Mouse (Mus musculus) C2C12 (cell line): ENCODE results near the gene Hectd4.
"Not testable (repeated sequence)": the region's sequence is repeated elsewhere in the genome, so short reads cannot be mapped to it uniquely, and the experiment has no call there.

Experiments used
- CTCF ChIP-seq: IDR thresholded peaks from one replicate; pipeline ENCODE4 v1.5.1; 2011; ENCODE audit not compliant: control insufficient read depth, insufficient read depth, insufficient read length
- USF1 ChIP-seq: IDR thresholded peaks from one replicate; pipeline ENCODE4 v1.6.1; 2011; ENCODE audit warnings: low read depth, mild to moderate bottlenecking, control low read depth, moderate library complexity

- not testable (repeated sequence) for TF ChIP-seq CTCF, USF1
Observed at GRCm38 (mm10) chr5:121376972-121377371, 157.0 kb downstream of the Hectd4 start.
